Mouse (Mus musculus): Measurements from ENCODE around the gene Cyp1b1.

Cyp1b1 gene

GRCm38 (mm10) chr17:79714931-79715637 is at the start of gene Cyp1b1:
Gene Cyp1b1, minus strand, starts transcription at chr17:79715061.
- DNase-seq (ENCODE audit: low read depth): peak; percentile 20

GRCm38 (mm10) chr17:79761841-79762240 is 47.0 kb upstream of the Cyp1b1 start:
- no peak for DNase-seq (ENCODE audit: low read depth)

- DNase-seq (ENCODE audit: low read depth): no peak
Measured at GRCm38 (mm10) chr17:79753831-79754230, 39.0 kb upstream of the Cyp1b1 start.

DNA sequence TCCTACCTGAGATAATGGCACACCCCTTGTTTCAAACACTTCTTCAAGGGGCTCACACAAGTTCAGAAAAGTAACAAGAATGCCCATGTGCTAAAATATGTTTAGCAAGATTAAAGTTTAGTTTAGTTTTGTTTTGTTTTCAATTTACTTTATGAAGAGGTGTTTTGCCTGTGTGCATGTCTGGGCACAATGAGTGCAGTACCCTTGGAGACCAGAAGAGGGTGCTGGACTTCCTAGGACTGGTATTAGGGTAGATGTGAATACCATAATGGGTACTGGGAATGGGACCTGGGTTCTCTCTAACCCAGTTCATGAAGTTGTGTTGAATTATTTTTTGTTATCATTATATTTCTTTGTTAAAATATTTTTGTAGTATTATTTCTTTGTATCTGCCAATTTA is 38.0 kb upstream of the Cyp1b1 start:
- DNase-seq (ENCODE audit: low read depth): peak; percentile 58

DNA sequence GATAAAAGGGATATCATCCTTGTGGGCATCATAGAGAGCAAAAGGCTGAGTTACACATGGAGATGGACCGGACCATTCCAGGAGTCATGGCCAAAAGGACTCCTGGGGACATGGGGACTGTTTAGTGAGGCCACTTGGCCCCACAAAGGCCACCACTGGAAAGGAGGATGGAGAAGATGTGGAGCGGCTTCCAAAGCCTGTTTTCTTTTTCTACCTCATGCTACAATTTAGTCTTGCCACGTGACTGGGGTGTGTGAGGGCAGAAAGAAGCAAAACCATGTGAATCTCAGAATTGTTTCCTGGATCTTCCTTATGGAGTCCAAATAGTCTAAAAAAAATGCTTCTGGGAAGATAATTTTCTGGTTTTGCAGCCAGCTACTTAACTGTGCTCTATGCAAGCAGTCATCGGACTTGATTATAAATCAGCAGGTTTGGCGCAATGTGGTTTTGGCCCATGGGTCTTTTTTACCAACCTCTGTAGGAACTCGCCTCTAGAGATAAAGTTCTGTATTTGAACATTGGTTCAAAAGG is 36.9 kb upstream of the Cyp1b1 start:
- no peak for DNase-seq (ENCODE audit: low read depth)

DNA sequence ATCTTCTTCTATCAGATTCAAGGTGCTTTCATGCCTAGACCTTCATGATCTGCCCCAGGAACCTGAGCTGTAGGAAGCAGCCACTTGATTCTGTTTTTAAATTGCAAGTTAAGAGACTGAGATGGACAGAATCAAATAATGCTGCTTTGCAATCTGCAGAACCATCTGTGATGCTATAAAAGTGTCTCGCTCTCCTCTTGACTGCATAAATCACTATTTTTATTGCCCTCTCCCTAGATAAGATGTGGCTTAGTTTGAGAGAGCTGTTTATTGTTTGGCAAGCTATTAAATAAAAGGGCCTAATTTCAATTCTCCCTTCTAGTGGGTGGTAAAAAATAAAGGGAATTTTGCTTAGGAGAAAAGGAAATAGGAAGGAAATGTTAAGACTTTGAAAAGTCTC is 34.8 kb upstream of the Cyp1b1 start:
- DNase-seq (ENCODE audit: low read depth): no peak

DNA sequence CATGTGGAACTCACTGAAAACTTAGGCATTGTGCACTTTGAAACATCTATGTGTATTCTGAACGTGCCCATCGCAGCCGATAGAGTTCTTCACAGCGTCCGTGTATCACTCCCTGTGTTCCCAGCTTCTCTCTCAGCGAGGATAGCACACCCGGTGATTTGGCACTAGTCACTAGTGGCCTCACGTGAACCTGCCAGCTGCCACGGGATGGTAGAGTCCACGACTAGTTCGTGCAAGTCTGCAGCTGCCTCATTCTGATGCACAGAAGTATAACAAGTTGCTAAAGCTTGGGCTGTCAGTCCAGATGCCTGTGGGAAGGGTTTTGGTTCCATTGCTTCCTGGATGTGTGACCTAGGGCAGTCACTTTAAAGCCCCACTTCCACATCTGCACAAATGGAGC is 32.1 kb upstream of the Cyp1b1 start:
- no peak for DNase-seq (ENCODE audit: low read depth)

GRCm38 (mm10) chr17:79746146-79746591 is 31.3 kb upstream of the Cyp1b1 start:
- DNase-seq (ENCODE audit: low read depth): no peak

DNA sequence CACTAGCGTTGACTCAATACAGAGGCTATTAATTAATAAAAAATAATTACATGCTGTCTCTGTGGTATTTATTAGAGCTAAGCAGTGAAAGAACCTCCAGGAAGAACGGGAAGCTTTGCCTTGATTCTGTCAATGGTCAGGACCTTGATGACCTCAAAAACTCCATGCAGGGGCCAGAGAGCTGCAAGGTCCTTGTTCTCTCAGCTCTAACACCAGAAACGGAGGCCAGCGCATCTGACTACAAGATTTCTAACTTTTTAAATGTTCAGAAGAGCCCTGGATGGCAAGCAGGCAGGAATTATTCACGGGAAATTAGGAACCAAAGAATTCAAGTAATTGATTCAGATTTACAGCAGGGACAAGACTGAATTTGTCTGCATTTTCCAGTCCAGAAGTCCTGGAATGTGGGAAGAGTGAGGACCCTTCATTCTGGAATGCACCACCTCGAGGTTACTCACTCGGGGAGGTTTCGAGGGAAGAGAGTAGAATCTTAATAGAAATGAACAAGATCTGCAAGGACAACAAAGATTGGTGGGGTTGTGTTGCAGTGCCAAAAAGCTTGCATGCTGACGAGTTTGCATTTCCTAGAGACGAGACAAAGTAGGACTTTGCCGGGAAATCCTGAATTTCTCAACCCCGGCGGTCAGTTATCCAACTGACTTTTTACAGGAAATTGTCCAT is 30.3 kb upstream of the Cyp1b1 start:
- no peak for DNase-seq (ENCODE audit: low read depth)

DNA sequence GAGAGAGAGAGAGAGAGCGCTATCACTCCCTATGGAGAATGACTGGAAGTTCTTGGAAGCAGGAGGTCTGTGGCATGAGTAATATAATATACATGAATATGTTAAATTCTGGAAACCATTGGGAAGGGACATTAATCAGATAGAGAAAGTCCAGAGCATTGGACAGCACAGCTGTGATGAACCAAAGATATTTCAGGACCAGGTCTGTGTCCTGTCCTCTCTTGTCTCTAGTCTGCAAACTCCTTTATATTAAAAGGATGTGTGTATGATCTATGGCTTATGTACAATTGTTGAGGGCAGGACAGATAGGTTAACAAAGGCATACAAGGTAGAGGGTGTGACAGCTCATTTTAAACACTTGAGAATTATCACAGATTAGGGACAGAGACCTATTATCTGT is 28.6 kb upstream of the Cyp1b1 start:
- DNase-seq (ENCODE audit: low read depth): no peak

DNA sequence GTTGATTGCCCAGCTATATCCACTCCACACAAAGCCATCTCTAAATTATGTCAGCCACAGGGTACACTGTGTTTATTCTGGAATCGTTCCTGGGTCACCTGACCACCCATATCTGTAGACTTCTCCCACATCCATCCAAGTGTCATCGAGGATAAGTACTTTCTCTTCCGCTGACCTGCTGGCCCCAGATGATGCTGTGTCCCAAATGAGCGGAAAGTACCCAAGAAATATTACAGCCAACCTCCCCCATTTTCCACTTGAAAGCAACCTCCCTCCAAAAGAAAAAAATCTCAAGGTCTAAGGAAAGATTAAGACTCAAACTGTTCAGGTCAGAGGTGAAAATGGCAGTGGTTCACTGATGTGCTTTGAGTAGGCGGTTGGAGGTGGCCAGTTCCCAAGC is 27.8 kb upstream of the Cyp1b1 start:
- no peak for DNase-seq (ENCODE audit: low read depth)

DNA sequence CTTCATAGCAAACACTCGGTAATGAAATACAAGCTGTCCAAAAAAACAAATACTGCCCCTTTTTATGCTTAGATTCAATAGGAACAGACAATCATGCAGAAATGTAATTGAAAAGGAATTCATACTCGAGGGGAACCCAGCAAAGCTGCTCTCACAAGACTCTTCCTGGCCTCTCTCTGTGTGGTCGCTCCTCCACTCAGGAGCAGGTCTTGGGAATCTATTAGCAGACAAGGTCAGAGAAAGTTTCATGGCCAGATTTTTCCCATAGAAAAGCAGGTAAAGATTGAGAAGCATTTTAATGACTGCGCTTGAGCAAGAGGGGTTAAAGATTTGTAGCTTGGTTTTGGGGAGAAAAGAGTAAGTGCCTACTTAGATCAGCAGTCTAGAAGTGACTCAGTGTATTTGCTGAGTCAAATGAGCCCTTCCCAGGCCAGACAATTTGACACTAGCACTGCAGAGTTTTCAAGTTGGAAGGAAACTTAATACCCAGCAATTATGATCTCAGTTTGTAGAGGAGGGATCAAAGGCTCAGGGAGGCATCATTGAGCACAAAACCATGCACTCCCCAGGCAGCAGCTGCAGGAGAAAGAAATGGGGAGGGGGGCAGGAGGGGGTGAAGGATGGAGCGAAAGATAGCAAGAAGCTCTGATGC is 24.1 kb upstream of the Cyp1b1 start:
- no peak for DNase-seq (ENCODE audit: low read depth)

DNA sequence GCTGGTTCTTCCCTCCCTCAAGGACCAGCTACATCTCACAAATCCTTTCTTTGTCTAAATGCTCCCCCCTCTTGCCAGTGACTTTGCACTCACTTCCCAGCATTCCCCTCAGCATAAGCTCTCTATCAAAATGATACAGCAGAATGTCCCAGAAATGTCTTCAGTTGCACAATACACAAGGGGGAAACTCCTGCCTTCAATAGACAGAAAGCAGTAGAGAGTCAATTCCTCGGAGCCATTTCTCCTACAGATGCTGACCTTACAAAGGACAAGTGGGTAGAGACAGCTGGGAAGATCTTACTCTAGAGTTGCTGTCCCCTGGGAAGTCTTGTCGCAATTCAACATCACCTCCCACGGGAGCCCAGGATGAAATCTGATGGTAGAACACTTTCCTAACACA is 22.7 kb upstream of the Cyp1b1 start:
- no peak for DNase-seq (ENCODE audit: low read depth)

DNA sequence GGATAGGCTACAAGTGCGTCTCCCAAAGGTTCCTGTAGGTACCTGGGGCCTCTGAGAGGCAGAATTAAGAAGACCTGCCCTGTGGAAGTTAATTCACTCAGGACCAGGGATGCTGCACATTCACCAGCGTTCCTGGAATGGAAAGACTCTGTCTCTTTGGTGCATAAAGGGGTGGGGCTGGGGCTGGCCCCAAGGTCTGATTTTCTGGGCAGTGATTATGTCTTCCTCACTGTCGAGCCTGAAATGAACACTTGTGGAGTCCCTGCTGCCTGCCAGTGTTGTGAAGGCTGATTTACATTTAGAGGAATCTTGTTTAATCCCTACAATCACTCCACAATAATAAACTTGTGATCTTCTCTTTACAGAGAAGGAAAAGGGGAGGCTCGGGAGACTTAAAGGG is 18.2 kb upstream of the Cyp1b1 start:
- DNase-seq (ENCODE audit: low read depth): no peak

GRCm38 (mm10) chr17:79730988-79731387 is 16.1 kb upstream of the Cyp1b1 start:
- no peak for DNase-seq (ENCODE audit: low read depth)

GRCm38 (mm10) chr17:79728585-79729503 is 14.0 kb upstream of the Cyp1b1 start:
- no peak for DNase-seq (ENCODE audit: low read depth)

- DNase-seq (ENCODE audit: low read depth): no peak
Measured at GRCm38 (mm10) chr17:79728053-79728584, 13.3 kb upstream of the Cyp1b1 start.

- DNase-seq (ENCODE audit: low read depth): no peak
Measured at GRCm38 (mm10) chr17:79726613-79727012, 11.8 kb upstream of the Cyp1b1 start.

DNA sequence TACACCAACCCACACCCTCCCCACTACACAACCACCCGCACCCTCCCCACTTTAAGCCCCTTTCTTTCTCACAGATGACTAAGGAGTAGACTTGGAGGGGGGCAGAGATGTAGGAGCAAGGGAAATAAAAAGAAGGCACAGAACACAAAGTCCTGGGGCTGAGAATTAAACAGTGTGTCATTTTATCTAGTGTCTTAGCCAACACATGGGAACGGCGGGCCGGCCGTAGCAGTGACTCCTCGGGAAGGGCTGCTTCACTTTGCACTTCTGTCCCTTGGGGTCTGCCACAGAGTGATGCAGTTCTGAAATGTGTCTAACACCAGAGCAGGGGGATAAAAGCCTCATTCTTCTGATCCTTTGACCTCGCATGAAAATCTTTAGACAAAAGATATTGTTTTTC is 5.8 kb upstream of the Cyp1b1 start:
- no peak for DNase-seq (ENCODE audit: low read depth)

GRCm38 (mm10) chr17:79715649-79716143 is 835 bp upstream of the Cyp1b1 start:
- DNase-seq (ENCODE audit: low read depth): peak; percentile 88

DNA sequence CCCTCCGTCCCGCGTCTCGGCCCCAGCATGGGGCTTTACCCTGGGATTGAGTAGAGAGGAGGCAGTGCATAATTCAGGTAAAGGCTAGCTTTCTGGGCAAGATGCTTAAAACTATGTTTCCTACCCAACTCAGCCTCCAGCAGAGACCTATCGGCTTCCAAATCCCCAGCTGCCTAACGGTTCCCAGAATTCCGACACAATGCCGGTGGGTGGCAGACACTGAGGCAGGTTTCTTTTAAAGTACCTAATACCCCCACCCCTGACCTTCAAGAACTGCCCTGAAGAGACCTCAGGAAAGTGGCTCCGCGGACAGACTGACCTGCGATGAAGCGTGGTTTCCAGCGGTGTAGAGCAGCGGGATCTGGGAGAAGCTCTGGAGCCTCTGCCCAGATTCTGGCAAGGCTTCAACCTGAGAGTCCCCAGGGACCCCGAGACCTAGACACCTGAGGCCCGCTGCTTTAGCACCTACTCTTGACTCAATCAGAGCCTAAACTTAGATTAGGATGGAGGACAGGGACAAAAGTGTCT is 429 bp downstream of the Cyp1b1 start:
- peak; percentile 7 for DNase-seq (ENCODE audit: low read depth)

Measured in naive thymus-derived CD4-positive, alpha-beta T cell, adult 2 months (primary cell).